Mouse (Mus musculus) liver, embryonic 12.5 days (tissue): Measurements from ENCODE around the gene Gm42417. TPM values are rescaled to one million over a fixed set of nuclear protein-coding genes. Genes with fewer than 3 reads are reported as not detected.

Source experiments
- ATAC-seq: fragments of 200-750 bp; cut with Nextera tagmentation; 2 replicates; pipeline ENCODE4 v1.8.0; 2017; ENCODE audit warnings: moderate number of reproducible peaks, mild to moderate bottlenecking, moderate library complexity
- H3K27ac ChIP-seq: fragments of 300-500 bp; sonication (generic); 2 replicates; pipeline ENCODE4 v1.5.1; 2016; ENCODE audit warnings: mild to moderate bottlenecking
- H3K27me3 ChIP-seq: fragments of 300-500 bp; sonication (generic); replicated peaks from 2 replicates; pipeline ENCODE4 v1.6.1; 2016; ENCODE audit warnings: mild to moderate bottlenecking, moderate library complexity
- H3K36me3 ChIP-seq: fragments of 300-500 bp; sonication (generic); 2 replicates; pipeline ENCODE4 v1.6.1; 2016; ENCODE audit warnings: mild to moderate bottlenecking, moderate library complexity
- H3K4me1 ChIP-seq: fragments of 300-500 bp; sonication (generic); 2 replicates; pipeline ENCODE4 v1.6.1; 2016
- H3K4me2 ChIP-seq: fragments of 300-500 bp; sonication (generic); 2 replicates; pipeline ENCODE4 v1.6.1; 2016; ENCODE audit warnings: mild to moderate bottlenecking, moderate library complexity
- H3K4me3 ChIP-seq: fragments of 300-500 bp; sonication (generic); 2 replicates; pipeline ENCODE4 v1.5.1; 2016; ENCODE audit warnings: mild to moderate bottlenecking, moderate library complexity
- H3K9ac ChIP-seq: fragments of 300-500 bp; sonication (generic); 2 replicates; pipeline ENCODE4 v1.6.1; 2016; ENCODE audit warnings: mild to moderate bottlenecking, moderate library complexity
- H3K9me3 ChIP-seq: fragments of 300-500 bp; sonication (generic); replicated peaks from 2 replicates; pipeline ENCODE4 v1.6.1; 2016; ENCODE audit warnings: mild to moderate bottlenecking, moderate library complexity
- WGBS: fragments of 180-500 bp; shearing (Covaris S2); methylation state at CpG from one replicate; pipeline ENCODE4 v1.1.7; 2016; ENCODE audit not compliant: insufficient replicate concordance; 5-methylcytosine and 5-hydroxymethylcytosine counted together
- polyA plus RNA-seq: library from polyadenylated mRNA; unstranded; fragments of >200 nt; fragmentation: Nextera tagmentation; extraction: Ambion mirVana; gene quantifications from 2 replicates; pipeline ENCODE4 v1.2.1, GENCODE M21; 2016

The Gm42417 gene
- polyA plus RNA-seq, 1 experiment from 2014 or later: 0.15 TPM

GRCm38 (mm10) chr1:36551904-36552303 lies 12.7 kb upstream of the Gm42417 start:
- Histone ChIP-seq H3K27me3 (peaks cover 37% of the 10 kb centered on the region), H3K27ac (no peak overlapping the region), H3K4me3 (no peak overlapping the region), H3K4me2 (no peak overlapping the region), H3K4me1 (peaks cover 30% of the 10 kb centered on the region), H3K9me3 (no peaks in the 10 kb centered on the region), H3K9ac (no peak overlapping the region), H3K36me3 (peaks cover 59% of the 10 kb centered on the region)
- no peak for ATAC-seq
- WGBS: 83% methylated on average over 17 of the region's 17 CpGs

- Histone ChIP-seq H3K4me3 (no peak overlapping the region), H3K9ac (no peak overlapping the region), H3K27ac (no peak overlapping the region), H3K4me1 (peaks cover 31% of the 10 kb centered on the region), H3K4me2 (no peak overlapping the region), H3K27me3 (peaks cover 21% of the 10 kb centered on the region), H3K9me3 (no peaks in the 10 kb centered on the region), H3K36me3 (peaks cover 59% of the 10 kb centered on the region)
- 79% methylated on average over 20 of the region's 20 CpGs for WGBS
- no peak for ATAC-seq
These were observed 11.0 kb upstream of the Gm42417 start for GRCm38 (mm10) chr1:36550075-36550863.

- H3K27ac ChIP-seq: no peak overlapping the region
- H3K4me2 ChIP-seq: no peak overlapping the region
- H3K4me3 ChIP-seq: no peak overlapping the region
- peaks cover 25% of the 10 kb centered on the region for H3K4me1 ChIP-seq
- H3K9me3 ChIP-seq: no peaks in the 10 kb centered on the region
- H3K9ac ChIP-seq: no peak overlapping the region
- peaks cover 13% of the 10 kb centered on the region for H3K27me3 ChIP-seq
- 77% methylated on average over 18 of the region's 18 CpGs for WGBS
- no peak for ATAC-seq
- H3K36me3 ChIP-seq: peaks cover 57% of the 10 kb centered on the region
These were observed 10.3 kb upstream of the Gm42417 start for GRCm38 (mm10) chr1:36549491-36549890.

- H3K27ac ChIP-seq: no peak overlapping the region
- H3K36me3 ChIP-seq: peaks cover 49% of the 10 kb centered on the region
- no peaks in the 10 kb centered on the region for H3K9me3 ChIP-seq
- ATAC-seq: no peak
- no peak overlapping the region for H3K9ac ChIP-seq
- H3K4me3 ChIP-seq: no peak overlapping the region
- H3K4me2 ChIP-seq: no peak overlapping the region
- H3K4me1 ChIP-seq: peaks cover 25% of the 10 kb centered on the region
- 70% methylated on average over 8 of the region's 8 CpGs for WGBS
- peaks cover 6% of the 10 kb centered on the region for H3K27me3 ChIP-seq
These were observed 9.5 kb upstream of the Gm42417 start for GRCm38 (mm10) chr1:36548771-36549170.

GRCm38 (mm10) chr1:36547981-36548598 lies 8.9 kb upstream of the Gm42417 start:
- Histone ChIP-seq H3K36me3 (peaks cover 43% of the 10 kb centered on the region), H3K4me3 (no peak overlapping the region), H3K9ac (no peak overlapping the region), H3K9me3 (no peaks in the 10 kb centered on the region), H3K4me1 (peaks cover 25% of the 10 kb centered on the region), H3K27ac (no peak overlapping the region), H3K27me3 (no peaks in the 10 kb centered on the region), H3K4me2 (no peak overlapping the region)
- ATAC-seq: no peak
- WGBS: 67% methylated on average over 9 of the region's 9 CpGs

- peak; percentile 99 for ATAC-seq
- Histone ChIP-seq H3K27ac (peak within 1 kb of the TSS; percentile 49), H3K4me1 (peaks cover 25% of the 10 kb centered on the region), H3K9me3 (no peaks in the 10 kb centered on the region), H3K4me2 (peak within 1 kb of the TSS; percentile 90), H3K36me3 (peaks cover 43% of the 10 kb centered on the region), H3K27me3 (no peaks in the 10 kb centered on the region), H3K4me3 (peak within 1 kb of the TSS; percentile 74), H3K9ac (peak within 1 kb of the TSS; percentile 71)
- WGBS: 0% methylated on average over 43 of the region's 43 CpGs
These were observed 7.8 kb upstream of the Gm42417 start, which contains the start of gene Ankrd39 for GRCm38 (mm10) chr1:36546888-36547471. Gene Ankrd39 (minus strand): TSS chr1:36547445.

- peak overlapping the region; percentile 71 for H3K9ac ChIP-seq
- H3K27ac ChIP-seq: no peak overlapping the region
- peak overlapping the region; percentile 90 for H3K4me2 ChIP-seq
- H3K4me1 ChIP-seq: peaks cover 25% of the 10 kb centered on the region
- H3K9me3 ChIP-seq: no peaks in the 10 kb centered on the region
- peak overlapping the region; percentile 74 for H3K4me3 ChIP-seq
- H3K27me3 ChIP-seq: no peaks in the 10 kb centered on the region
- H3K36me3 ChIP-seq: peaks cover 44% of the 10 kb centered on the region
- WGBS: 52% methylated on average over 19 of the region's 19 CpGs
- no peak for ATAC-seq
These were observed 6.8 kb upstream of the Gm42417 start for GRCm38 (mm10) chr1:36545845-36546600.

- Histone ChIP-seq H3K9ac (no peak overlapping the region), H3K9me3 (no peaks in the 10 kb centered on the region), H3K4me3 (no peak overlapping the region), H3K4me2 (peak overlapping the region; percentile 90; the same call in 1 of the 2 replicates), H3K27me3 (no peaks in the 10 kb centered on the region), H3K4me1 (peaks cover 25% of the 10 kb centered on the region), H3K36me3 (peaks cover 43% of the 10 kb centered on the region), H3K27ac (no peak overlapping the region)
- ATAC-seq: no peak
- WGBS: 37% methylated on average over 2 of the region's 2 CpGs
These were observed 6.2 kb upstream of the Gm42417 start for GRCm38 (mm10) chr1:36545382-36545781.

- Histone ChIP-seq H3K27ac (no peak overlapping the region), H3K27me3 (no peaks in the 10 kb centered on the region), H3K9me3 (no peaks in the 10 kb centered on the region), H3K4me1 (peaks cover 20% of the 10 kb centered on the region), H3K4me2 (no peak overlapping the region), H3K36me3 (peaks cover 50% of the 10 kb centered on the region), H3K9ac (no peak overlapping the region), H3K4me3 (no peak overlapping the region)
- ATAC-seq: no peak
- WGBS: 91% methylated on average over 9 of the region's 9 CpGs
These were observed 3.7 kb upstream of the Gm42417 start for GRCm38 (mm10) chr1:36542925-36543324.

GRCm38 (mm10) chr1:36541844-36542243 lies 2.6 kb upstream of the Gm42417 start:
- peaks cover 54% of the 10 kb centered on the region for H3K36me3 ChIP-seq
- 91% methylated on average over 16 of the region's 16 CpGs for WGBS

GRCm38 (mm10) chr1:36540807-36541206 lies 1.6 kb upstream of the Gm42417 start:
- 86% methylated on average over 12 of the region's 12 CpGs for WGBS
- H3K4me1 ChIP-seq: peaks cover 5% of the 10 kb centered on the region
- peaks cover 54% of the 10 kb centered on the region for H3K36me3 ChIP-seq
- H3K4me3 ChIP-seq: no peak overlapping the region
- no peak for ATAC-seq
- H3K27me3 ChIP-seq: no peaks in the 10 kb centered on the region
- H3K27ac ChIP-seq: no peak overlapping the region
- no peak overlapping the region for H3K9ac ChIP-seq
- H3K9me3 ChIP-seq: no peaks in the 10 kb centered on the region
- no peak overlapping the region for H3K4me2 ChIP-seq

More at GRCm38 (mm10) chr1:36541844-36542243, 2.6 kb upstream of the Gm42417 start:
- Histone ChIP-seq H3K9ac (no peak overlapping the region), H3K27ac (no peak overlapping the region), H3K4me1 (peaks cover 14% of the 10 kb centered on the region), H3K9me3 (no peaks in the 10 kb centered on the region), H3K4me2 (no peak overlapping the region), H3K27me3 (no peaks in the 10 kb centered on the region), H3K4me3 (no peak overlapping the region)
- ATAC-seq: no peak
